Mouse (Mus musculus) cerebellum, adult 8-10 months (tissue): ENCODE results near the gene Qars.
A peak's percentile ranks its signal among the peaks of the same experiment; 100 is the strongest.

Experiments
- DNase-seq: peaks from one replicate; pipeline ENCODE4 v3.0.0; 2022

Qars gene

DNA sequence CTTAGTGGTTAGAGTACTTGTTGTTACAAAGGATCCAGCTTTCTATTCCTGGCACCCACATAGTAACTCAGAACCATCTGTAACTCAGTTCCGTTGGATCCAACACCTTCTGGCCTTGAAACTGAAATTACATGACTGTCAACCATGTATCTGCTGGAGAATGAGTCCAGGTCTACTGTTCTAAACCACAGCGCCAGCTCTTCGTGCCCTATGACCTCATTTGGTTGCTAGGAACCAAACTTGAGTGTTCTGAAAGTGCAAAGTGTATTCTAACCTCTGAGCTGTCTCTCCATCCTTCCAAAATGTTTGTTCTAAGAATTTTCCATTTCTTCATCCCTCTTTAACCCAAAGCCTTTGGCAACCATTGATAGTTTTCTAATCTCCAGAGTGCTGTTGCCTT is 38.5 kb downstream of the Qars start:
- DNase-seq: no peak

DNA sequence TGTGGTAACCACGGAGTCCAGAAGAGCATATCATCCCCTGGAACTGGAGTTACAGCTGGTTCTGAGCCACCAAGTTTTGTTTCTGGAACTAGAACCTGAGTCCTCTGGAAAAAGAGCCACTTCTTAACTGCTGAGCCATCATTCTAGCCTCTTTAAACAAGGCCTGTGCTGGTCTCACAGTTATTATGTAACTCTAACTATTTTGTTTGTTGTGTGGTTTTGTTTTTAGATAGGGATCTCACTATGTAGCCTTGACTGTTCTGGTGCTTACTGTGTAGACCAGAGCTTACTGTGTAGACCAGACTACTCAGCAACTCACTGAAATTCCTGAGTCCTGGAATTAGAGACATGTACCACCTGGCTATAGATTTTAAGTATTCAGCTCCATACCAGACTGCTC is 39.4 kb downstream of the Qars start:
- DNase-seq: no peak

DNA sequence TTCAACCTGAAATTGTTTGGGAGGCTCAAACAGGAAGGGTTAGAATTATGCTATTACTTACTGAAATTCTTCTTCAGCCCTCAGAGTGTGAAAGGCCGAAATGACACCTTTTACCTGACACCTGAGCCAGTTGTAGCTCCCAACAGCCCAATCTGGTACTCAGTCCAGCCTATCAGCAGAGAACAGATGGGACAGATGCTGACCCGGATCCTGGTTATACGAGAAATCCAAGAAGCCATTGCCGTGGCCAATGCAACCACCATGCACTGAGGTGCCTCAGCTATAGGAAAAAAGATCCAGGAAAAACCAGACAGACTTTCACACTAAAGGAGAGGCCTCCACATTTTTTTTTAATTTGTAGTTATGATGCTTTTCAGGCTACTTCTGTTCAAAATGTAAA is 51.7 kb downstream of the Qars start:
- DNase-seq: no peak

DNA sequence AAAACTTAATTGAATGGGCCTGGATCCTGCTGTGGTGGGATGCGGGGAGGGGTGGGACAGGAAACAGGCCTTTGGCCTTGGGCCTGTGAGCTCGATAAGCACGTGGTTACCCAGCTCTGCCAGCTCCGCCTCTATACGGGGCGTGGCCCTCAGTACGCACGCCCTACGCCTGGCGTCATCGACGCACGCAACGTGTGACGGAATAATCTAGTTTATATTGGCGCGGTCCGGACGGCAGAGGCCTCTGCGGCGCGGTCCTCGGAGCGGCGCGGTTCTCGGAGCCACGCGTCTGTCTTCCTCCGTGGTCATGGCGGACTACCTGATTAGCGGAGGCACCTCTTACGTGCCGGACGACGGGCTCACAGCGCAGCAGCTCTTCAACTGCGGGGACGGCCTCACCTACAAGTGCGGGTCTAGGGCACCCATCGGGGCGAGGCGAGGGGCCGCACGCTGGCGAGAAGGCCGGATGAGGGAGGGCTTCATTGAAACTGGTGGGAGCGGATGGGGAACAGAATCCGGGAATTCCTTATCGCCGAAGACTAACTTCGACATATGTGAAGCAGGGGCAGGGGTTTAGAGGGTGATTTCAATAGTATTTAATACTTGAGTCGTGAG is 52.8 kb downstream of the Qars start, which contains the start of gene Impdh2:
Gene Impdh2 (plus strand): TSS at position 60 of the 615 bp plus-strand sequence.
- DNase-seq: peak; percentile 85

DNA sequence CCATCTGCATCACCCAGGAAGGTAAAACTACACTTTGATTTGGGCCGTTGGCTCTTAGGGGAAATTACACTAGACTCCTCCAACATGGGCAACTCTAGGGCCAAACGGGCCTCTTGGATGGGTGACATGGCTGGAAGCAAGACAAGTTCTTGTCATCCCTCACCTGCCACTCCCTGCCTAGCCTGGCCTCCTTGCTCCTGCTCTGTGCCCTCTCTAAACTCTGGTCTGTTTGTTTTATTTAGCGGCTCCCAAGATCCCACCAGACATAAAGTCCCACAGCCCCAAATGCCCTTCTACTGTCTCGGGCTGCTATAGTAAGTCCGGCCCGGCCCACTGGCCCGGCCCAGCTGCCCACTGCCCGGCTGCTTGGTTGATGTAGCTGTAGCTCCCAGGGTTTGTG is 56.2 kb downstream of the Qars start:
- DNase-seq: no peak

DNA sequence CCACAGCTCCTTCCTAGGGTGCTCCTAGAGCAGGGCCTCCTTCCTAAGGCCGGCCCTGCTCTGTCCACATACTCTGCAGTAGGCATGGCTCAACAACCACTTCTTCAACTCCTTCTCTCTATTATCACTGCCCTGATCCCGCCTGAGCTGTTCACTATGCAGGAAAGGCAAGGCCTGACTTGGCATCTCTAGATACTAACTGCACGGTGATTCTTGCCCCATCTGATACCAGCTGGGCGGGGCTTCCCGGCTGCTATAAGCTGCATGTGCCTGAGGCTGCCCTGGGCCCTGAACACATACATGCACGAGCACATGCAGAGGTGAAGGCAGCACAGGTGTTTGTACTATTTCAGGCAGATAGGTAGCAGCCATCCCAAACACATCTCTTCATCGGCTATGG is 56.6 kb downstream of the Qars start:
- DNase-seq: no peak
